Mouse (Mus musculus): ENCODE results near the gene Naa40. TPM values are rescaled to one million over a fixed set of nuclear protein-coding genes. Genes with fewer than 3 reads are reported as not detected.

Gene Naa40
- polyA plus RNA-seq, 1 experiment from 2014 or later: 58.1 TPM

- Histone ChIP-seq H3K4me1 (replicated peaks) (peaks cover 69% of the 10 kb centered on the region), H3K9me3 (no peaks in the 10 kb centered on the region), H3K36me3 (no peaks in the 10 kb centered on the region), H3K4me3 (no peak overlapping the region), H3K9ac (no peak overlapping the region), H3K27ac (replicated peaks) (no peak overlapping the region), H3K4me2 (no peak overlapping the region), H3K27me3 (peaks cover 83% of the 10 kb centered on the region)
- 71% methylated on average over 4 of the region's 4 CpGs for WGBS
- ATAC-seq (ENCODE audit: low read depth): no peak
Observed at GRCm38 (mm10) chr19:7189026-7189425, 52.0 kb downstream of the Naa40 start.

DNA sequence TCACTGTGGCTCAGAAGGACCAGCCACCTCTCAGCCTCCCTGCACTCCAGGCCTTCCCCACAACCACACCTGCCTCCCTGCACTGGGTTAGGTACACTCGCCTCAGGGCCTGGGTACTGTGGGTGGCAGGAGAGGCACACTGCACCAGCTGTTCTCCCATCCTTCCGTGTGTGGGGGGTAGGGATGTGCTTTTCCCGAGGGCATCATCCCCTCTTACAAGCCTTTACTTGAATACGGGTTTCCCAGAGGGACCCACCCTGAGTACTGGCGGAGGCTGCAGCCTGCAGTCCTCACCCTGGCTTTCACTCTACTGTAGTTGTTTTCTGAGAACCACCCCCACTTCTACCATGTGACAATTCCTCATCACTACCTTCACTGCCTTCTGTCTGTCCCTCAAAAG, 53.8 kb downstream of the Naa40 start:
- H3K4me3 ChIP-seq: no peak overlapping the region
- H3K4me1 ChIP-seq (replicated peaks): peaks cover 73% of the 10 kb centered on the region
- ATAC-seq (ENCODE audit: low read depth): no peak
- H3K27me3 ChIP-seq: peaks cover 78% of the 10 kb centered on the region
- no peaks in the 10 kb centered on the region for H3K9me3 ChIP-seq
- no peak overlapping the region for H3K9ac ChIP-seq
- H3K27ac ChIP-seq (replicated peaks): no peak overlapping the region
- no peaks in the 10 kb centered on the region for H3K36me3 ChIP-seq
- no peak overlapping the region for H3K4me2 ChIP-seq
- WGBS: 34% methylated on average over 5 of the region's 5 CpGs

- no peak for ATAC-seq (ENCODE audit: low read depth)
- Histone ChIP-seq H3K4me3 (no peak overlapping the region), H3K27ac (replicated peaks) (no peak overlapping the region), H3K9me3 (no peaks in the 10 kb centered on the region), H3K27me3 (peaks cover 75% of the 10 kb centered on the region), H3K4me1 (replicated peaks) (peaks cover 72% of the 10 kb centered on the region), H3K9ac (peak overlapping the region; percentile 14; the same call in 1 of the 2 replicates), H3K4me2 (peak overlapping the region; percentile 3; the same call in 1 of the 2 replicates), H3K36me3 (no peaks in the 10 kb centered on the region)
- WGBS: 3% methylated on average over 18 of the region's 18 CpGs
Observed at GRCm38 (mm10) chr19:7185715-7186291, 55.2 kb downstream of the Naa40 start.

GRCm38 (mm10) chr19:7185059-7185458, 55.9 kb downstream of the Naa40 start:
- peaks cover 74% of the 10 kb centered on the region for H3K4me1 ChIP-seq (replicated peaks)
- H3K4me2 ChIP-seq: no peak overlapping the region
- H3K4me3 ChIP-seq: no peak overlapping the region
- H3K9ac ChIP-seq: 0 out of 2 replicates have a peak overlapping the region, but pooled peaks have one; percentile 6
- 37% methylated on average over 4 of the region's 4 CpGs for WGBS
- ATAC-seq (ENCODE audit: low read depth): no peak
- H3K9me3 ChIP-seq: no peaks in the 10 kb centered on the region
- H3K36me3 ChIP-seq: no peaks in the 10 kb centered on the region
- peaks cover 77% of the 10 kb centered on the region for H3K27me3 ChIP-seq
- no peak overlapping the region for H3K27ac ChIP-seq (replicated peaks)

DNA sequence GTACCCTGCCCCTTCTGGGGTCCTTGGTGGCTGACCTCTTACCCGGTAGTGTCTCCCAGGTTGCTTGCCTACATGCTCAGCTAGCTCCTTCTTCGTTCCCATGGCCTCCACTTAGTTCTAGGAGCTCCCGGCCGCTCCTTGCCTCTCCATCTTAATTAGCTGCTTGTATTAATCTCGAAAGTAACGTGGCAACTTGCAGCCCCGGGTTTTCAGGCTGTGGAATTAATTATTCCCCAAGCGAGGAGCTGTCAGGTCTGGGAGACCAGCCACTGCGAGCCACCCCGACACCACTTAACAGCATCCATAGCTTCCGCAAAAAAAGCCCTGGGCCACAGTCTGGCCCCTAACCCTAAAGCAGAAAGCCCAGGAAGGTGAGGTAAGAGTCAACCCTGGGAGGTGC, 57.6 kb downstream of the Naa40 start:
- Histone ChIP-seq H3K4me3 (no peak overlapping the region), H3K36me3 (no peaks in the 10 kb centered on the region), H3K9me3 (no peaks in the 10 kb centered on the region), H3K27ac (replicated peaks) (no peak overlapping the region), H3K4me1 (replicated peaks) (peaks cover 76% of the 10 kb centered on the region), H3K4me2 (no peak overlapping the region), H3K27me3 (peaks cover 78% of the 10 kb centered on the region), H3K9ac (no peak overlapping the region)
- WGBS: 41% methylated on average over 11 of the region's 11 CpGs
- ATAC-seq (ENCODE audit: low read depth): no peak

DNA sequence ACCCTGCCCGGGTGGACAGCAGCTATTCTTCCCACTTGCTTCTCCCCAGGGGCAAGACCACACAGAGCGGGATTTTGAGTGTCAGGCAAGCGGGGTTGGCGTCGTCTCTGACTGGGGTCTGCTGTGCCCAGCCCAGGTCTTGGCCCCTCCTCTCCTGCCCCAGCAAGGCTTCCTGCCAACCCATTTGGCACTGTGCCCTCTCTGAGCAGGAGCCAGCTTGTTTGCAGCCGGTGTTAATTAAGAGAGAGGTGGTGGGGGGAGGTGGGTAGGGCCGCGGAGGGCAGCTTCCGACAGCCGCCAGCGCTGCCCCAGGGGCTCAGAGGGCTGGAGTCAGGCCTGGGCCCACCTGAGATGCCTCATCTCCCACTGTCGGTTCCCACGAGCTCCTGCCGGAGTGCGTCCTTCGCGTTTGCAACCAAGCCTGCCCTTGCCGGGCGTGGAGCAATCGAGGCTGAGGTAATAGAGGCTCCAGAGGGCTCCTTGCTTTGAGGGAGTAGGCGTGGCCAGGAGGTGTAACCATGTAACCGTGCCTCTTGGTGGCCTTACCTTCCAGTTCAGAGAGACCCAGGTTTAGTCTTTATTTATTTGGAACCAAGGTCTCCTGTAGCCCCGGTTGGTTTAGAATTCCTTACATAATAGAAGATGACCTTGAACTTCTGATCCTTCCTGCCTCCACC, 58.6 kb downstream of the Naa40 start:
- no peak overlapping the region for H3K9ac ChIP-seq
- peaks cover 77% of the 10 kb centered on the region for H3K27me3 ChIP-seq
- H3K4me1 ChIP-seq (replicated peaks): peaks cover 77% of the 10 kb centered on the region

DNA sequence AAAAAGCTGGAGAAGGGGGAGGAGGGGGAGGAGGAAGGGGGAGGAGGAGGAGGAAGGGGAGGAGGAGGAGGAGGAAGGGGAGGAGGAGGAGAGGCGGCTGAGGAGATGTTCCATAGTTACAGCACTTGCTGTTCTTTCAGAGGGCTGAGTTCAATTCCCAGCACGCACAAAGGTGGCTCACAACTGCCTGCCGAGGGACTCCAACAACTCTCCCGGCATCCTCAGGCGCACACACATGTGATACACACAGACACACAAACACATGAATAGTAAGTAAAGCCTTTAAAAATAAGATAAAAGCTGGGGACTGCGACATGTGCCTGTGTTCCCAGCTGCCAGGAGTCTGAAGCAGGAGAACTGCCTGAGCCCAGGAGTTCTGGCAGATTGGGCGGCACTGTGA, 59.5 kb downstream of the Naa40 start:
- Histone ChIP-seq H3K9me3 (no peaks in the 10 kb centered on the region), H3K9ac (no peak overlapping the region), H3K27ac (replicated peaks) (0 out of 2 replicates have a peak overlapping the region, but pooled peaks have one; percentile 23), H3K4me2 (no peak overlapping the region; the same call in 1 of the 2 replicates), H3K36me3 (no peaks in the 10 kb centered on the region), H3K4me1 (replicated peaks) (peaks cover 72% of the 10 kb centered on the region), H3K4me3 (no peak overlapping the region), H3K27me3 (peaks cover 72% of the 10 kb centered on the region)
- ATAC-seq (ENCODE audit: low read depth): no peak
- 48% methylated on average over 7 of the region's 7 CpGs for WGBS

More for the DNA sequence above, 58.6 kb downstream of the Naa40 start:
- H3K36me3 ChIP-seq: no peaks in the 10 kb centered on the region
- 0 out of 2 replicates have a peak overlapping the region, but pooled peaks have one; percentile 23 for H3K27ac ChIP-seq (replicated peaks)
- no peak overlapping the region for H3K4me3 ChIP-seq
- ATAC-seq (ENCODE audit: low read depth): peak; percentile 81
- H3K4me2 ChIP-seq: peak overlapping the region; percentile 24
- no peaks in the 10 kb centered on the region for H3K9me3 ChIP-seq
- 3% methylated on average over 23 of the region's 23 CpGs for WGBS

DNA sequence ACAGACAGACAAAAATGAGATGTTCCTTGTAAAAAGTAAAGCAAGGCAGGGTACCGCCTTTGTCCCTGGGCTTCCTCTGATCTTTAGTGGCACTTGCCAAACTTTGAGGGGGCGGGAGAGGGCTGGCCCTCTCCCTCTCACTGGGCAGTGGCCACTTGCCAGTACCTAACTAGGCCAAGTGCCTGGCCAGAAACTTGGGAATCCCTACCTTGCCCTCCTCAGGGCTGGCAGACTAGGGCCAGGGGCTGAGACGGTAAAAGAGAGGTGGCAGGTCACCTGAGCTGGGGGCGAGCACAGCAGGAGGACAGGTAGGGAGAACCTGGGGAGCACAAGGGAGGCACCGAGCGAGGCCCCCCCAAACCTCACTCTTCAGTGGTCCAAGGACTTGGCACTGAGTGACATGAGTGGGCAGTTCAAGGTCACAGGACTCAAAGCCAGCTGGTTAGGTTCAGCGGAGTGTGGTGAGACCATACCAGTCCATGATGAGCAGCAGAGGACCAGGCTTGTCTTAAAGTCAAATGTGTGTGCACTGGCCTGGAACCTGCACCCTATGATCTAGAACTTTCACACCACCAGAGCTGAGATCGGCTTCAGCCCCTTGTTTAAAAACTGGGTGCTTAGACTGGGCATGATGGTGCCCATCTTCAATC, 60.1 kb downstream of the Naa40 start:
- no peak for ATAC-seq (ENCODE audit: low read depth)
- no peak overlapping the region for H3K4me3 ChIP-seq
- H3K36me3 ChIP-seq: no peaks in the 10 kb centered on the region
- no peak overlapping the region for H3K9ac ChIP-seq
- no peak overlapping the region for H3K27ac ChIP-seq (replicated peaks)
- WGBS: 80% methylated on average over 8 of the region's 8 CpGs
- no peaks in the 10 kb centered on the region for H3K9me3 ChIP-seq
- no peak overlapping the region for H3K4me2 ChIP-seq
- H3K27me3 ChIP-seq: peaks cover 66% of the 10 kb centered on the region
- H3K4me1 ChIP-seq (replicated peaks): peaks cover 72% of the 10 kb centered on the region

DNA sequence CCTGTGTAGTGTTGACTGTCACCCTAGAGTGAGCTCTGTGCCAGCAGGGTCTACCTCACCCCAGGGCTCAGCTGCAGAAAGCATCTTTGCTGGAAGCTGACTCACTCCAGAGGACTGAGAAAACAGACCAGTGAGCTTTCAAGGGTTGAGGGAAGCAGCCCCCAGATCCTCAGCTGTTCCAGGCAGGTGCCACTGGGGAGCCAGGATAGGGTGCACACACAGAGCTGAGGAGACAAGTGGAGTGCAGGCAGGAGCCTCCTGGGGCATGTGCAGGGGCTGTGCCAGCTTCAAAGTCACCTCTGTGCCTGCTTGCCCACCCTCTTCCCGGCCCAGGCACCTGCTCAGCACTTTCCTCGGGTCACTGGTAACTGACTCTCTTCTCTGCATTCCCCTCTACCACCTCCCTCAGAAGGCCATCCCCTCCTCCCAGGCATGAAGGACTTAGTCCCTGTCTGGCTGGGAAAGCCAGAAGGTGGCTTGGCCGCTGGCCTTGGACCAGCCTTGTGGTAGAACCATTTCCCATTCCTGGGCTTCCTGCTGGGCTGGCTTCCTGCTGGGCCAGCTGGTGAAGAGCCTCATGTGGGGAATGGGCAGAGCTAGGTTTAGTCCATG, 62.0 kb downstream of the Naa40 start:
- H3K27ac ChIP-seq (replicated peaks): no peak overlapping the region
- H3K4me2 ChIP-seq: no peak overlapping the region
- WGBS: 45% methylated on average over 3 of the region's 3 CpGs
- H3K9me3 ChIP-seq: no peaks in the 10 kb centered on the region
- no peak overlapping the region for H3K4me3 ChIP-seq
- no peak for ATAC-seq (ENCODE audit: low read depth)
- H3K36me3 ChIP-seq: no peaks in the 10 kb centered on the region
- H3K4me1 ChIP-seq (replicated peaks): peaks cover 68% of the 10 kb centered on the region
- peaks cover 66% of the 10 kb centered on the region for H3K27me3 ChIP-seq
- H3K9ac ChIP-seq: no peak overlapping the region

DNA sequence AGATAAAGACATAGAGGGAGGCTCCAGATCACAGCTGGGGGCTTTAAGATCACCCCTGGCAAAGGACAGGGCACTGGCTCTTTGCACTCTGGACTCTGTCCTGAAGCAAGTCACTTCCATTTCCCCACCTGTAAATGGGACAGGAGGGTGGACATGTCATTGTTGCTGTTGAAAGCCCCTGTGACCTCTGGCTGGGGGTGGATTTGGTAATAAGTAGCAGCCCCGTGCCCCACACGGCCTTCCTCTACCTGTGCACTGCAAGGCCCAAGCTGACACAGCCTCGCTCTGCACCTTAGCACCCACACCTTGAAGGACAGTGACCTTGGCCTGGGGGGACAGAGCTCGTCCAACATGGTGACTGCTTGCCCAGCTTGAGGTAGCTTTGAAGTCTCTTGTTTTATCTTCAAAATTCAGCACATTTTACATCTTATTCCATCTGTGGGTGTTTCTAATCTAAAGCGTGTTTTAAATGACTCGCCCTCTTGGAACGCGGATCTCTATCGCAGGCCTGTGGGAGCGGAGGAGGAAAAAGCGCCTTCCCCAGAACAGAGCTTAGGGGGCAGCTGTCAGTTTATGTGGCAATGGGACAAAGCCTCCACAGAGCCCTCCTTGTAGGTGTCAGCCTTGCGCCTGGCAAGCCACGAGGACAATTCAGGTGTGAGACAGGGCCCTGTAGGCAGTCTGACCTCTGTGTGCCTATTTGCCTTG, 63.0 kb downstream of the Naa40 start:
- Histone ChIP-seq H3K4me2 (no peak overlapping the region), H3K4me3 (no peak overlapping the region), H3K27ac (replicated peaks) (no peak overlapping the region), H3K9me3 (no peaks in the 10 kb centered on the region), H3K36me3 (no peaks in the 10 kb centered on the region), H3K4me1 (replicated peaks) (peaks cover 65% of the 10 kb centered on the region), H3K27me3 (peaks cover 64% of the 10 kb centered on the region), H3K9ac (no peak overlapping the region)
- ATAC-seq (ENCODE audit: low read depth): no peak
- WGBS: 63% methylated on average over 13 of the region's 13 CpGs

DNA sequence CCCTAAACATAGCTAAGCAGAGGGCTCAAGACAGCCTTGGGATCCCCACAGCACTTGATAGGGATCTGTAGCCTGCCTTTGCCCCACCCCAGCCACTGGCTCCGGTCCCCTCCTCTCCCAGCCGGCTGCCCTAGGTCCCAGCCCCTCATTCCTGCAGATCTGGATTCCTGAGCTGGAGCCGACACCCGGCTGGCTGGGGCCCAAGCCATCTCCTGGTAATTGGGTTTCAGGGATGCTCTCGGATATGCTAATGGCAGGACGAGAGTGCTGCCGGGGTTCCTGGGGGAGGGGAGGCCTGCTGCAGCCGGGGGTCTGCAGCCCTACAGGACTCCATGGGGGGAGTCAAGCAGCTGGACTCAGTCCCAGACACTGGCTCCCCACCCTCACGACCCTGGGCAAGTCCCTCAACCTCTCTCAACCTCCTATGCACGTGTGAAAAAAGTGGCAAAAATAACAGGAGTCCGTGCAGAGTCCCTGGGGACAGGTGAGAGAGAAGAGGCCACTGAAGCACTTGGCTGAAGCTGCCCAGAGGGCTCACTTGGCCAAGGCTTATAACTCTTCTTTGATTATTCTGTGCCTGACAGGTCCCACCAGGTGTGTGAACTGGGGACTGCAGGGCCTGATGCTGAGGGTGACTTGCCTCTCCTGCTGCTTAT, 64.8 kb downstream of the Naa40 start:
- Histone ChIP-seq H3K36me3 (no peaks in the 10 kb centered on the region), H3K9ac (no peak overlapping the region; the same call in 1 of the 2 replicates), H3K4me1 (replicated peaks) (peaks cover 66% of the 10 kb centered on the region), H3K27me3 (peaks cover 59% of the 10 kb centered on the region), H3K9me3 (no peaks in the 10 kb centered on the region), H3K4me2 (no peak overlapping the region), H3K27ac (replicated peaks) (no peak overlapping the region), H3K4me3 (no peak overlapping the region)
- 8% methylated on average over 11 of the region's 11 CpGs for WGBS
- 0 out of 2 replicates have a peak, but pooled peaks have one; percentile 5 for ATAC-seq (ENCODE audit: low read depth)
